Comparison of ENCODE assay signal across 22 mouse cellular contexts in genomic region chr14:62033661-62034060, GRCm38 (mm10).
DNase-seq lines count a peak whose midpoint lies in the region; ATAC-seq lines count a peak whose summit lies in the region.
"Had no signal": no experiment of that assay in that cellular context is flagged by ENCODE, and none has a peak within 500 bp of the region (broad histone marks: within the 10 kb centered on the region; RNA-seq: fewer than 3 reads in every experiment).

No protein-coding gene starts in this region.

- intact Hi-C loops in heart, postnatal 36 days (cut with DNase I), result no loop called here

- no peak overlapping the region for H3K4me3 ChIP-seq in heart, embryonic 10.5 days
- H3K4me3 ChIP-seq in heart, embryonic 11.5 days (ENCODE audit: low read depth, low read length), result no peak overlapping the region
- peak overlapping the region; percentile 23 for H3K4me3 ChIP-seq in megakaryocyte, embryonic 14.5 days (replicated peaks)
- no peak overlapping the region for H3K4me3 ChIP-seq in limb, embryonic 10.5 days
- H3K4me3 ChIP-seq in midbrain, embryonic 14.5 days (replicated peaks; ENCODE audit: low read depth, low read length), result no peak overlapping the region

- no peak overlapping the region for H3K4me2 ChIP-seq in heart, embryonic 11.5 days
- no peak overlapping the region for H3K4me2 ChIP-seq in midbrain, embryonic 14.5 days (ENCODE audit: low read length)

- DNase-seq in heart, adult 11 months, result peak; percentile 64
- no peak for DNase-seq in heart, postnatal 36 days
- DNase-seq in heart, embryonic 10.5 days (ENCODE audit: low spot score), result peak; percentile 59
- no peak for DNase-seq in limb, embryonic 10.5 days (ENCODE audit: low spot score)
- no peak for DNase-seq in midbrain, embryonic 14.5 days
- DNase-seq: adrenal gland, adult 2 months; adrenal gland, adult 8-10 months; adrenal gland, postnatal 10 days; adrenal gland, postnatal 14 days; adrenal gland, postnatal 25 days; adrenal gland, postnatal 36 days; B cell, adult 2 months; cerebellum, adult 11 months; cerebellum, adult 11-12 months had no signal

- no peak overlapping the region for H3K9ac ChIP-seq in heart, embryonic 11.5 days (ENCODE audit: low read depth, low read length)
- H3K9ac ChIP-seq in midbrain, embryonic 14.5 days (replicated peaks; ENCODE audit: low read length), result no peak overlapping the region

- H3K9me3 ChIP-seq in heart, embryonic 10.5 days, result no peaks in the 10 kb centered on the region
- H3K9me3 ChIP-seq in heart, embryonic 11.5 days (replicated peaks; ENCODE audit: control insufficient read depth, low read length), result no peaks in the 10 kb centered on the region
- H3K9me3 ChIP-seq in megakaryocyte, embryonic 14.5 days, result 0 out of 2 replicates have a peak, but pooled peaks cover 6% of the 10 kb centered on the region
- no peaks in the 10 kb centered on the region for H3K9me3 ChIP-seq in limb, embryonic 10.5 days (replicated peaks)
- H3K9me3 ChIP-seq in midbrain, embryonic 14.5 days (ENCODE audit: control insufficient read depth, low read length), result no peaks in the 10 kb centered on the region
- H3K9me3 ChIP-seq: G1E had no signal

- ATAC-seq in heart, embryonic 11.5 days (replicated peaks; ENCODE audit: insufficient number of reproducible peaks, low FRiP score, low TSS enrichment), result no peak
- ATAC-seq in megakaryocyte, adult 5-6 weeks (ENCODE audit: poor library complexity, severe bottlenecking), result no peak
- ATAC-seq in midbrain, embryonic 14.5 days (ENCODE audit: low FRiP score, low TSS enrichment), result no peak
- ATAC-seq: activated CD4-positive, CD25-positive, alpha-beta regulatory T cell, adult 4 months; CD4-positive, CD25-positive, alpha-beta regulatory T cell, adult 4 months; Patski had no signal

- H3K27me3 ChIP-seq in heart, embryonic 10.5 days (ENCODE audit: insufficient read depth, poor library complexity, severe bottlenecking), result no peaks in the 10 kb centered on the region
- H3K27me3 ChIP-seq in heart, embryonic 11.5 days (ENCODE audit: control insufficient read depth, insufficient read depth, low read length), result no peaks in the 10 kb centered on the region
- peaks cover 1% of the 10 kb centered on the region for H3K27me3 ChIP-seq in megakaryocyte, embryonic 14.5 days (replicated peaks)
- H3K27me3 ChIP-seq in limb, embryonic 10.5 days (ENCODE audit: low read depth, poor library complexity, severe bottlenecking), result no peaks in the 10 kb centered on the region
- no peaks in the 10 kb centered on the region for H3K27me3 ChIP-seq in midbrain, embryonic 14.5 days (ENCODE audit: control insufficient read depth, insufficient read depth, low read length)
- H3K27me3 ChIP-seq: CH12.LX, Patski had no signal

- WGBS in heart, embryonic 10.5 days, result 89% methylated on average over 4 of the region's 4 CpGs
- 90% methylated on average over 4 of the region's 4 CpGs for WGBS in heart, embryonic 11.5 days (ENCODE audit: insufficient replicate concordance)
- 92% methylated on average over 4 of the region's 4 CpGs for WGBS in limb, embryonic 10.5 days
- WGBS in midbrain, embryonic 14.5 days, result 94% methylated on average over 4 of the region's 4 CpGs

- H3K4me1 ChIP-seq in heart, embryonic 10.5 days, result no peaks in the 10 kb centered on the region
- no peaks in the 10 kb centered on the region for H3K4me1 ChIP-seq in heart, embryonic 11.5 days (ENCODE audit: control insufficient read depth, insufficient read depth, low read length)
- H3K4me1 ChIP-seq in megakaryocyte, embryonic 14.5 days, result peaks cover 3% of the 10 kb centered on the region; the same call in 1 of the 2 replicates
- peaks cover 7% of the 10 kb centered on the region; the same call in 1 of the 2 replicates for H3K4me1 ChIP-seq in limb, embryonic 10.5 days
- H3K4me1 ChIP-seq in midbrain, embryonic 14.5 days (ENCODE audit: control insufficient read depth, insufficient read depth, low read length), result no peaks in the 10 kb centered on the region

- no peaks in the 10 kb centered on the region for H3K36me3 ChIP-seq in heart, embryonic 10.5 days
- H3K36me3 ChIP-seq in heart, embryonic 11.5 days (ENCODE audit: control insufficient read depth, insufficient read depth, low read length), result no peaks in the 10 kb centered on the region
- no peaks in the 10 kb centered on the region for H3K36me3 ChIP-seq in megakaryocyte, embryonic 14.5 days (replicated peaks; ENCODE audit: low read length)
- no peaks in the 10 kb centered on the region for H3K36me3 ChIP-seq in limb, embryonic 10.5 days
- no peaks in the 10 kb centered on the region for H3K36me3 ChIP-seq in midbrain, embryonic 14.5 days (ENCODE audit: control insufficient read depth, insufficient read depth, low read length)
- H3K36me3 ChIP-seq: G1E had no signal

- H3K27ac ChIP-seq in heart, embryonic 10.5 days, result no peak overlapping the region
- no peak overlapping the region for H3K27ac ChIP-seq in heart, embryonic 11.5 days (ENCODE audit: low read depth, low read length)
- H3K27ac ChIP-seq in limb, embryonic 10.5 days, result 0 out of 2 replicates have a peak overlapping the region, but pooled peaks have one; percentile 23
- H3K27ac ChIP-seq in midbrain, embryonic 14.5 days (replicated peaks; ENCODE audit: low read depth, low read length), result no peak overlapping the region

Comparison
In these comparisons a context has a peak if more than half of its experiments do, and no peak if none do; other contexts are left out.
1. DNase-seq: peak in heart, adult 11 months (single experiment) and heart, embryonic 10.5 days (single experiment); none in heart, postnatal 36 days (0 of 2), limb, embryonic 10.5 days (single experiment) and midbrain, embryonic 14.5 days (single experiment).